Mouse (Mus musculus): ENCODE measurements around the gene Ppp1r14a.

The Ppp1r14a gene

GRCm38 (mm10) chr7:29279924-29280323 is 9.2 kb upstream of the Ppp1r14a start:
- DNase-seq: no peak

- DNase-seq: no peak
Measured at GRCm38 (mm10) chr7:29280801-29281200, 8.3 kb upstream of the Ppp1r14a start.

- peak; percentile 66 for DNase-seq
Measured at GRCm38 (mm10) chr7:29281201-29282073, 7.7 kb upstream of the Ppp1r14a start, which contains the start of gene Spint2. TSS of gene Spint2 (minus strand) at chr7:29281912.

- DNase-seq: no peak
Measured at GRCm38 (mm10) chr7:29282074-29282554, 7.0 kb upstream of the Ppp1r14a start.

GRCm38 (mm10) chr7:29283876-29284275 is 5.2 kb upstream of the Ppp1r14a start:
- DNase-seq: no peak

- DNase-seq: no peak
Measured at GRCm38 (mm10) chr7:29284523-29284922, 4.6 kb upstream of the Ppp1r14a start.

GRCm38 (mm10) chr7:29287481-29287880 is 1.6 kb upstream of the Ppp1r14a start:
- no peak for DNase-seq

- DNase-seq: no peak
Measured at GRCm38 (mm10) chr7:29288079-29288478, 1.0 kb upstream of the Ppp1r14a start.

GRCm38 (mm10) chr7:29289856-29290255 is 748 bp downstream of the Ppp1r14a start:
- DNase-seq: no peak

- no peak for DNase-seq
Measured at GRCm38 (mm10) chr7:29290691-29291485, 1.8 kb downstream of the Ppp1r14a start.

- DNase-seq: no peak
Measured at GRCm38 (mm10) chr7:29291616-29292457, 2.7 kb downstream of the Ppp1r14a start.

GRCm38 (mm10) chr7:29292458-29293098 is 3.5 kb downstream of the Ppp1r14a start:
- no peak for DNase-seq

GRCm38 (mm10) chr7:29293131-29294065 is 4.3 kb downstream of the Ppp1r14a start:
- DNase-seq: no peak

GRCm38 (mm10) chr7:29294111-29294761 is 5.1 kb downstream of the Ppp1r14a start:
- no peak for DNase-seq

- DNase-seq: no peak
Measured at GRCm38 (mm10) chr7:29295861-29296647, 6.9 kb downstream of the Ppp1r14a start.

- DNase-seq: peak; percentile 58
Measured at GRCm38 (mm10) chr7:29296998-29297397, 7.9 kb downstream of the Ppp1r14a start.

GRCm38 (mm10) chr7:29301127-29301566 is 12.0 kb downstream of the Ppp1r14a start:
- peak; percentile 59 for DNase-seq

- DNase-seq: no peak
Measured at GRCm38 (mm10) chr7:29302641-29303040, 13.5 kb downstream of the Ppp1r14a start.

GRCm38 (mm10) chr7:29303738-29304462 is 14.8 kb downstream of the Ppp1r14a start, which contains the start of gene Dpf1:
TSS of gene Dpf1 (plus strand) at chr7:29303951.
- DNase-seq: peak; percentile 83
